10 mouse cellular contexts compared by ENCODE assay signal in the genomic region with DNA sequence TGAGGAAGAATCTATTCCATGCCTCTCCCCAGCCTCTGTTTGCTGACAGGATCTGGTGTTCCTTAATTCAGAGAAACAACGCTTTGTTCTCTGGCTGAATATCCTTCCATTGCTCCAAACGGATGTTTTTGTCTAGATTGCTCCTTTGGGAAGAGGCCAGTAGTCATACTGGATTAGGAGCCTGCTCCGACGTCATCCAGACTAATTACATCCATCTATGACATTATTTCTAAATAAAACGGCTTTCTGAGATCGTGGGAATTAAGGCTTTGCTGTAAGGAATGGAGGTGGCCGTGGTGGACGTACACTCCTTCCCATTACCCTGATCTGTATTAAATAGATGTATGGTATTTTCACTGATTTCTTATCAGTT. TPM values are rescaled to one million over a fixed set of nuclear protein-coding genes. Genes with fewer than 3 reads are reported as not detected.
DNase-seq lines count a peak whose midpoint lies in the region; ATAC-seq and TF ChIP-seq lines count a peak whose summit lies in the region.
"Had no signal": no experiment of that assay in that cellular context is flagged by ENCODE, and none has a peak within 500 bp of the region (broad histone marks: within the 10 kb centered on the region; RNA-seq: fewer than 3 reads in every experiment).

No protein-coding gene starts in this region.

- H3K9ac ChIP-seq in forebrain, embryonic 12.5 days: 0 out of 2 replicates have a peak overlapping the region, but pooled peaks have one; percentile 25
- no peak overlapping the region for H3K9ac ChIP-seq in lung, embryonic 14.5 days
- H3K9ac ChIP-seq in heart, embryonic 13.5 days: no peak overlapping the region
- H3K9ac ChIP-seq in midbrain, embryonic 15.5 days: no peak overlapping the region
- H3K9ac ChIP-seq: embryonic facial prominence, embryonic 15.5 days; liver, postnatal 0 days had no signal

- 39% methylated on average over 8 of the region's 8 CpGs for WGBS in forebrain, embryonic 12.5 days
- 45% methylated on average over 8 of the region's 8 CpGs for WGBS in forebrain, embryonic 10.5 days
- WGBS in lung, embryonic 14.5 days: 24% methylated on average over 8 of the region's 8 CpGs
- WGBS in heart, embryonic 13.5 days: 39% methylated on average over 8 of the region's 8 CpGs
- 39% methylated on average over 8 of the region's 8 CpGs for WGBS in midbrain, embryonic 15.5 days

- no peaks in the 10 kb centered on the region for H3K27me3 ChIP-seq in forebrain, embryonic 12.5 days
- H3K27me3 ChIP-seq in forebrain, embryonic 10.5 days (ENCODE audit: poor library complexity, severe bottlenecking): peaks cover 9% of the 10 kb centered on the region; the same call in 1 of the 2 replicates
- no peaks in the 10 kb centered on the region for H3K27me3 ChIP-seq in lung, embryonic 14.5 days (ENCODE audit: insufficient read depth, low read length)
- H3K27me3 ChIP-seq in heart, embryonic 13.5 days (replicated peaks): no peaks in the 10 kb centered on the region
- no peaks in the 10 kb centered on the region for H3K27me3 ChIP-seq in midbrain, embryonic 15.5 days (replicated peaks)
- H3K27me3 ChIP-seq: embryonic facial prominence, embryonic 15.5 days had no signal

- no peak overlapping the region for H3K4me3 ChIP-seq in forebrain, embryonic 12.5 days (replicated peaks)
- no peak overlapping the region for H3K4me3 ChIP-seq in forebrain, embryonic 10.5 days
- H3K4me3 ChIP-seq in lung, embryonic 14.5 days (ENCODE audit: low read depth, low read length): no peak overlapping the region
- no peak overlapping the region for H3K4me3 ChIP-seq in heart, embryonic 13.5 days
- no peak overlapping the region for H3K4me3 ChIP-seq in midbrain, embryonic 15.5 days
- H3K4me3 ChIP-seq: embryonic facial prominence, embryonic 15.5 days had no signal

- no peak overlapping the region for H3K4me2 ChIP-seq in forebrain, embryonic 12.5 days
- peak overlapping the region; percentile 29 for H3K4me2 ChIP-seq in lung, embryonic 14.5 days
- H3K4me2 ChIP-seq in heart, embryonic 13.5 days: peak overlapping the region; percentile 26; the same call in 1 of the 2 replicates
- peak overlapping the region; percentile 18; the same call in 1 of the 2 replicates for H3K4me2 ChIP-seq in midbrain, embryonic 15.5 days
- H3K4me2 ChIP-seq: embryonic facial prominence, embryonic 15.5 days had no signal

- H3K36me3 ChIP-seq in forebrain, embryonic 12.5 days (replicated peaks): no peaks in the 10 kb centered on the region
- no peaks in the 10 kb centered on the region for H3K36me3 ChIP-seq in forebrain, embryonic 10.5 days (replicated peaks)
- H3K36me3 ChIP-seq in lung, embryonic 14.5 days (ENCODE audit: insufficient read depth): no peaks in the 10 kb centered on the region
- no peaks in the 10 kb centered on the region for H3K36me3 ChIP-seq in heart, embryonic 13.5 days
- H3K36me3 ChIP-seq in midbrain, embryonic 15.5 days (replicated peaks): no peaks in the 10 kb centered on the region
- H3K36me3 ChIP-seq: embryonic facial prominence, embryonic 15.5 days had no signal

- H3K9me3 ChIP-seq in forebrain, embryonic 12.5 days: no peaks in the 10 kb centered on the region
- no peaks in the 10 kb centered on the region for H3K9me3 ChIP-seq in forebrain, embryonic 10.5 days
- no peaks in the 10 kb centered on the region for H3K9me3 ChIP-seq in lung, embryonic 14.5 days (ENCODE audit: low read depth, low read length)
- no peaks in the 10 kb centered on the region for H3K9me3 ChIP-seq in heart, embryonic 13.5 days
- H3K9me3 ChIP-seq in midbrain, embryonic 15.5 days: no peaks in the 10 kb centered on the region
- H3K9me3 ChIP-seq: embryonic facial prominence, embryonic 15.5 days had no signal

- ATAC-seq in forebrain, embryonic 12.5 days (ENCODE audit: low FRiP score): peak; percentile 28; the same call in 1 of the 2 replicates
- ATAC-seq in lung, embryonic 14.5 days (ENCODE audit: insufficient read depth): peak; percentile 29; the same call in 1 of the 2 replicates
- no peak for ATAC-seq in heart, embryonic 13.5 days (ENCODE audit: extremely low read depth, insufficient number of reproducible peaks, low FRiP score, low TSS enrichment)
- ATAC-seq in midbrain, embryonic 15.5 days (replicated peaks): 0 out of 2 replicates have a peak, but pooled peaks have one; percentile 26
- ATAC-seq: liver, postnatal 0 days had no signal

- H3K4me1 ChIP-seq in forebrain, embryonic 12.5 days: no peaks in the 10 kb centered on the region; the same call in 1 of the 2 replicates
- peaks cover 17% of the 10 kb centered on the region for H3K4me1 ChIP-seq in forebrain, embryonic 10.5 days
- H3K4me1 ChIP-seq in lung, embryonic 14.5 days (ENCODE audit: insufficient read depth): 0 out of 2 replicates have a peak, but pooled peaks cover 2% of the 10 kb centered on the region
- H3K4me1 ChIP-seq in heart, embryonic 13.5 days: peaks cover 15% of the 10 kb centered on the region
- H3K4me1 ChIP-seq in midbrain, embryonic 15.5 days: peaks cover 6% of the 10 kb centered on the region; the same call in 1 of the 2 replicates

- no peak for TF ChIP-seq CTCF in lung, embryonic 14.5 days (IDR thresholded peaks at IDR 0.05; ENCODE audit: low read depth)

- no peak overlapping the region for H3K27ac ChIP-seq in forebrain, embryonic 12.5 days
- no peak overlapping the region for H3K27ac ChIP-seq in forebrain, embryonic 10.5 days
- H3K27ac ChIP-seq in lung, embryonic 14.5 days (ENCODE audit: low read depth): no peak overlapping the region
- H3K27ac ChIP-seq in heart, embryonic 13.5 days (replicated peaks): no peak overlapping the region; the same call in 1 of the 2 replicates
- no peak overlapping the region for H3K27ac ChIP-seq in midbrain, embryonic 15.5 days
- H3K27ac ChIP-seq: embryonic facial prominence, embryonic 15.5 days had no signal

- no peak for DNase-seq in forebrain, embryonic 10.5 days (ENCODE audit: extremely low spot score, low spot score)
- DNase-seq in lung, embryonic 14.5 days: peak; percentile 70
- no peak for DNase-seq in lung, adult 18-20 months
- DNase-seq in spleen, postnatal 36 days (ENCODE audit: low spot score in 2 of 2): no peak
- no peak for DNase-seq in layer of hippocampus, adult 8-10 months (ENCODE audit: low spot score in 2 of 2)
- DNase-seq: liver, postnatal 0 days had no signal

RNA-seq across cellular contexts. Expression of a gene that starts 10.3 kb away (rescaled TPM):
- polyA plus RNA-seq in forebrain, embryonic 12.5 days (2016; fragmentation: Nextera tagmentation; extraction: Ambion mirVana): 497 and 513 TPM in 2 replicates
- polyA plus RNA-seq in forebrain, embryonic 10.5 days (2016; fragmentation: Nextera tagmentation; extraction: Ambion mirVana): 528 and 553 TPM in 2 replicates
- 416 and 446 TPM in 2 replicates for polyA plus RNA-seq in lung, embryonic 14.5 days (2014; fragmentation: Nextera tagmentation; extraction: Ambion mirVana)
- 332 and 344 TPM in 2 replicates for polyA plus RNA-seq in heart, embryonic 13.5 days (2015; fragmentation: Nextera tagmentation; extraction: Ambion mirVana)
- 548 and 569 TPM in 2 replicates for polyA plus RNA-seq in midbrain, embryonic 15.5 days (2015; fragmentation: Nextera tagmentation; extraction: Ambion mirVana)
- total RNA-seq in layer of hippocampus, adult 8-10 months (2022): 100 to 1,000 TPM; 417 to 460 (median 434) TPM

RNA-seq across cellular contexts. Expression of a gene that starts 38.0 kb away (rescaled TPM):
- 19.9 and 21.7 TPM in 2 replicates for polyA plus RNA-seq in forebrain, embryonic 12.5 days (2016; fragmentation: Nextera tagmentation; extraction: Ambion mirVana)
- 16.7 and 17.2 TPM in 2 replicates for polyA plus RNA-seq in forebrain, embryonic 10.5 days (2016; fragmentation: Nextera tagmentation; extraction: Ambion mirVana)
- polyA plus RNA-seq in lung, embryonic 14.5 days (2014; fragmentation: Nextera tagmentation; extraction: Ambion mirVana): 23.8 and 30.4 TPM in 2 replicates
- 6.8 and 7.9 TPM in 2 replicates for polyA plus RNA-seq in heart, embryonic 13.5 days (2015; fragmentation: Nextera tagmentation; extraction: Ambion mirVana)
- 9.9 and 11.5 TPM in 2 replicates for polyA plus RNA-seq in midbrain, embryonic 15.5 days (2015; fragmentation: Nextera tagmentation; extraction: Ambion mirVana)
- under 1 TPM; 0.31 to 0.81 (median 0.42) TPM for total RNA-seq in layer of hippocampus, adult 8-10 months (2022)
